Mouse (Mus musculus) liver, embryonic 15.5 days (tissue): ENCODE results near the gene Gm20388. TPM values are rescaled to one million over a fixed set of nuclear protein-coding genes. Genes with fewer than 3 reads are reported as not detected.
A peak's percentile ranks its signal among the peaks of the same experiment; 100 is the strongest.

Experiments
- ATAC-seq: fragments of 200-750 bp; cut with Nextera tagmentation; 2 replicates; pipeline ENCODE4 v1.8.0; 2017; ENCODE audit warnings: moderate number of reproducible peaks, mild to moderate bottlenecking, moderate library complexity; ENCODE audit not compliant: insufficient read depth
- H3K27ac ChIP-seq: fragments of 300-500 bp; sonication (generic); replicated peaks from 2 replicates; pipeline ENCODE4 v1.5.1; 2015; ENCODE audit warnings: mild to moderate bottlenecking, inconsistent platforms
- H3K27me3 ChIP-seq: fragments of 300-500 bp; sonication (generic); 2 replicates; pipeline ENCODE4 v1.6.1; 2015; ENCODE audit warnings: mild to moderate bottlenecking, inconsistent platforms
- H3K36me3 ChIP-seq: fragments of 300-500 bp; sonication (generic); replicated peaks from 2 replicates; pipeline ENCODE4 v1.6.1; 2015; ENCODE audit warnings: moderate library complexity, mild to moderate bottlenecking, inconsistent platforms
- H3K4me1 ChIP-seq: fragments of 300-500 bp; sonication (generic); replicated peaks from 2 replicates; pipeline ENCODE4 v1.6.1; 2015; ENCODE audit warnings: inconsistent platforms
- H3K4me2 ChIP-seq: fragments of 300-500 bp; sonication (generic); 2 replicates; pipeline ENCODE4 v1.6.1; 2015; ENCODE audit warnings: moderate library complexity, mild to moderate bottlenecking, inconsistent platforms
- H3K4me3 ChIP-seq: fragments of 300-500 bp; sonication (generic); replicated peaks from 2 replicates; pipeline ENCODE4 v1.5.1; 2015; ENCODE audit warnings: mild to moderate bottlenecking, inconsistent platforms
- H3K9ac ChIP-seq: fragments of 300-500 bp; sonication (generic); 2 replicates; pipeline ENCODE4 v1.6.1; 2015; ENCODE audit warnings: moderate library complexity, mild to moderate bottlenecking, inconsistent platforms
- H3K9me3 ChIP-seq: fragments of 300-500 bp; sonication (generic); replicated peaks from 2 replicates; pipeline ENCODE4 v1.6.1; 2016; ENCODE audit warnings: inconsistent platforms
- WGBS: fragments of 180-500 bp; shearing (Covaris S2); methylation state at CpG from one replicate; pipeline ENCODE4 v1.1.7; 2015; ENCODE audit warnings: mixed read lengths; ENCODE audit not compliant: insufficient replicate concordance; 5-methylcytosine and 5-hydroxymethylcytosine counted together
- polyA plus RNA-seq: library from polyadenylated mRNA; unstranded; fragments of >200 nt; fragmentation: Nextera tagmentation; extraction: Ambion mirVana; gene quantifications from 2 replicates; pipeline ENCODE4 v1.2.1, GENCODE M21; 2015

The Gm20388 gene
- polyA plus RNA-seq, 1 experiment from 2014 or later: not detected

GRCm38 (mm10) chr8:122459218-122459900 is 2548.7 kb downstream of the Gm20388 start:
- H3K9me3 ChIP-seq: no peaks in the 10 kb centered on the region
- no peak overlapping the region; the same call in 1 of the 2 replicates for H3K4me2 ChIP-seq
- H3K4me3 ChIP-seq: no peak overlapping the region
- no peak overlapping the region for H3K9ac ChIP-seq
- H3K27ac ChIP-seq: no peak overlapping the region
- ATAC-seq: no peak
- peaks cover 54% of the 10 kb centered on the region for H3K4me1 ChIP-seq
- H3K27me3 ChIP-seq: peaks cover 82% of the 10 kb centered on the region
- 42% methylated on average over 6 of the region's 6 CpGs for WGBS
- no peaks in the 10 kb centered on the region for H3K36me3 ChIP-seq

DNA sequence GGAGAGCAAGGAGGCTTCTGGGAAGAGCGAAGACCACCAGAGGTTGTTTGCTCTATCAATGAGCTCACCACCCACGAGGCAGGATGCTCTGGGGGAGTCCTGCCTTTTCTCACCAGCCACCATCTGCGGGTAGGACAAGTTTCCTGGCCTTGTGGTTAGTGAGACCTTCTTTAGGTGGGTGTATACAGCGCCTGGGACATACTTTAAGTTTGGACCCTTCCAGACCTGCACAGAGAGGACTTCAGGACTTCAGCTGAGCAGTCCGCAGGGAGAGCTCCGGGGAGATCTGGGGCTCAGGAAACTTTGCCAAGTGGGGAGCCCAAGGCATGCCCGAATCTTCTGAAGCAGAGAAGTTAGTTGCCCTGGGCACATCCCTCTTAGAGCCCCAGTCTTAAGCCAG is 2549.3 kb downstream of the Gm20388 start:
- 0 out of 2 replicates have a peak overlapping the region, but pooled peaks have one; percentile 5 for H3K9ac ChIP-seq
- no peak overlapping the region for H3K27ac ChIP-seq
- no peaks in the 10 kb centered on the region for H3K36me3 ChIP-seq
- 15% methylated on average over 7 of the region's 7 CpGs for WGBS
- no peak for ATAC-seq
- peak overlapping the region; percentile 32 for H3K4me3 ChIP-seq
- no peaks in the 10 kb centered on the region for H3K9me3 ChIP-seq
- H3K4me2 ChIP-seq: peak overlapping the region; percentile 64
- H3K4me1 ChIP-seq: peaks cover 54% of the 10 kb centered on the region
- peaks cover 78% of the 10 kb centered on the region for H3K27me3 ChIP-seq

DNA sequence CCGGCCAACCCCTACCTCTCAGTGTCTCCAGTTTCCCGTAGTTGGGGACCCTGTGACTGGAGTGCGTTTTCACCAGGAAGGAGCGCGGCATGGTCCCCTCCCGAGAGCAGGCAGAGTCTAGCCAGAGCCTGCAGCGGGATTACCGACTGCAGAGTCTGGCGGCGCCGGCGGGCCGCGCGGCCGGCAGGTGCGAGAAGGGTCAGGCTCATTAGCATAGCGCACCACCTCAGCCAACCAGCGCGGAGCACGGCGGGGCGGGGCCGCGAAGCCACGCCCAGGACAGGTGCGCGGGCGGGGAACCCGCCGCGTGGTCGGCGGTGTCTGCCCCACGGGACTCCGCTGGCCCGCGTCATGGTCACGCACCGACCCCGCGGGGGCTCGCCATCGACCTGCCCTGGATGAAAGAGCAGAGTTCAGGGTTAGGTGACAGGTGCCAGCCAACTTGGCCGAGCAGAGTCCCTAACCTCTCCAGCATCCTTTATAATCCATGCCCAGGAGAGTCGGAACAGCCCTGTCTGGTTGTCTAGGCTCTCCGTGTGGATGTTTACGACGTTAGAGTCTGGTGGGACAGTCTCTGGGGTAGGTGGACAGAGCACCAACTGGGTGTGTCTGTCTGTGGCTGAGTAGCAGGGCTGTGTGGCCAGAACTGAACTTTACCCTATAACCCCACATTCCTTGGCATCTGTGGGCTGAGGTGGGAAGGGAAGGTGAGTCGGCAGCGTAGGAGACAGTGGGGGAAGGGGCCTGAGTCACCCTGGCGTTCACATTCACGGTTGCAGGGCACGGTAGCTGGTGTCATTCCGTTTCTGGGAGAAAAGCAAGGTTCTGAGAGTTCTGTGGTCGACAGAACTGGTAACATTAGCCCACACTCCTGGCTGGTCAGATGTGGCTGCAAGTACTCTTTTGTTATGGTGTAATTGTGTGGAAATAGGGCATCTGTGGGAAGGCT is 2550.2 kb downstream of the Gm20388 start, which contains the start of gene Snai3:
Snai3 (minus strand) TSS at position 210 of the 949 bp plus-strand sequence.
- peak; percentile 52 for ATAC-seq
- Histone ChIP-seq H3K4me3 (peak within 1 kb of the TSS; percentile 32), H3K9ac (0 out of 2 replicates have a peak within 1 kb of the TSS, but pooled peaks have one; percentile 5), H3K27me3 (peaks cover 73% of the 10 kb centered on the region), H3K36me3 (no peaks in the 10 kb centered on the region), H3K4me2 (peak within 1 kb of the TSS; percentile 64), H3K4me1 (peaks cover 58% of the 10 kb centered on the region), H3K9me3 (no peaks in the 10 kb centered on the region), H3K27ac (no peak within 1 kb of the TSS)
- WGBS: 4% methylated on average over 56 of the region's 56 CpGs

- 0 out of 2 replicates have a peak, but pooled peaks cover under 1% of the 10 kb centered on the region for H3K36me3 ChIP-seq
- peaks cover 58% of the 10 kb centered on the region for H3K4me1 ChIP-seq
- no peak overlapping the region for H3K9ac ChIP-seq
- no peak overlapping the region for H3K4me2 ChIP-seq
- WGBS: 55% methylated on average over 11 of the region's 11 CpGs
- no peak overlapping the region for H3K27ac ChIP-seq
- H3K4me3 ChIP-seq: no peak overlapping the region
- ATAC-seq: no peak
- peaks cover 64% of the 10 kb centered on the region for H3K27me3 ChIP-seq
- no peaks in the 10 kb centered on the region for H3K9me3 ChIP-seq
These were observed 2551.0 kb downstream of the Gm20388 start for GRCm38 (mm10) chr8:122461473-122462148.

GRCm38 (mm10) chr8:122462510-122462909 is 2551.9 kb downstream of the Gm20388 start:
- Histone ChIP-seq H3K9me3 (no peaks in the 10 kb centered on the region), H3K4me1 (peaks cover 58% of the 10 kb centered on the region), H3K9ac (no peak overlapping the region), H3K27me3 (peaks cover 57% of the 10 kb centered on the region), H3K4me2 (no peak overlapping the region), H3K36me3 (peaks cover 8% of the 10 kb centered on the region; the same call in 1 of the 2 replicates), H3K27ac (no peak overlapping the region), H3K4me3 (no peak overlapping the region)
- no peak for ATAC-seq
- WGBS: 51% methylated on average over 8 of the region's 8 CpGs

DNA sequence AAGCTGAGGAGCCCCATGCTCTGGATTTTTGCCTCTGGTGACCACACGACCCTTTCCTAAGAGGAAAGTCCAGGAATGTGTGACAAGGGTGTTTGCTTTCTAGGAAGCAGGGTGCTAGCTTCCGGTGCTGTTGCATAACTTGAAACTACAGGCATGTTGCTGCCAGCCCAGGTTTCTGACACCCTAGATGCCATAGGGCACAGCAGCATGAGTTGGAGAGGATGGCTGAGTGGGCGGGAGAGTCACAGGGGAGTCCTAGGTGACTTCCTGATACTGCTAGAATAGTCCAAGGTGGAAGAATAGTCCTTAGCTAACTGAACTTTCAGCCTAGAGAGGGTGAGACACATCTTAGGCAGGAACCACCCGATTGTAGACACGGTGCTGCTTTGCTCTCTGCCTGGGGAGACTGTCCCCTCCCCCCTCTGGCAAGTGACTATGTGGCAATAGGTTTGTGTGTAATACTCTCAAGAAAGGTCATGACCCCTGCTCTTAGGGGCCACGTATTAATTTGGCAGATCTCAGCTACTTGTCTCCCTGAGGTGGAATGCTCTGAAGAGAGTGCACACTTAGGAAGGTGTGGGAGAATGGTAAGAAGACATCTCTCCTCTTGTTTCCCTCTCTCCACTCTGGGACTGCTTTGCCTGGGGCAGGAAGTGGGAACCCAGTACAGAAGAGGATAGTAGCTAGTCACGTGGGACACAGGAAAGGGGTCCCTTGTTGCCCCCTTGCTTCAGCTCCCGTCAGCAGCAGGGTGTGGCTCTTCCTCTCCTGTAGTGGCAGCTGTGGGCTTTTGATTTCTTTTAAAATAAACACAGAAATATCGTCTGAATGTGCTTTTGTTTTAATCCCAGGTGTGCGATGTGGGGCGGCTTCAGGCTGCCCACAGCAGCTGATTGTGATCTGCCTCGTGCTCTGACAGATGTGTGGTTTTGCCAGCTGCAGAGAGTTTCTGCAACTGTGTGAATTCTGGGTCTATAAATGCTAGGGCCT is 2553.3 kb downstream of the Gm20388 start:
- no peak for ATAC-seq
- H3K4me1 ChIP-seq: peaks cover 58% of the 10 kb centered on the region
- H3K4me2 ChIP-seq: peak overlapping the region; percentile 23
- H3K4me3 ChIP-seq: no peak overlapping the region
- no peak overlapping the region for H3K9ac ChIP-seq
- H3K27me3 ChIP-seq: peaks cover 42% of the 10 kb centered on the region
- WGBS: 11% methylated on average over 12 of the region's 12 CpGs
- H3K36me3 ChIP-seq: peaks cover 21% of the 10 kb centered on the region; the same call in 1 of the 2 replicates
- no peaks in the 10 kb centered on the region for H3K9me3 ChIP-seq
- H3K27ac ChIP-seq: peak overlapping the region; percentile 34

DNA sequence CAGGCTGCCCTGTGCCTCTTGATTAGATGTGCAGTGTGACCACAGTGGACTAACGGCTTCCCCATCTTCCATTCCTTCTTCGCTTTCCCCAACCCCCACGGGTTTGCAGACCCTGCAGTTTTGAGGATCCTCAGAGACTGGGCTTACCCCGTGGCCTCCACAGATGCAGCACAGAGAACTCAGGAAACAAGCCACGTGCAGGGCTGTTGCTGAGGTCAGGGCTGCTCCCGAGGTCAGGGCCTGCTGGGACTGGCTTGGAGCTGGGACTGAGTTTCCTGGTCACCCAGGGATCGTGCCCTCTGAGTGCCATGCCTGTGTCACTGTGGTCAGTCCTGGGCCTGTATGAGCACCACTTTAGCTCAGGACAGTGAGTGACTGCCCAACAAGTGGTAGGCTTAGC is 2554.3 kb downstream of the Gm20388 start:
- no peak overlapping the region for H3K9ac ChIP-seq
- no peak overlapping the region for H3K4me2 ChIP-seq
- H3K27ac ChIP-seq: no peak overlapping the region
- H3K9me3 ChIP-seq: no peaks in the 10 kb centered on the region
- 19% methylated on average over 7 of the region's 7 CpGs for WGBS
- H3K27me3 ChIP-seq: peaks cover 32% of the 10 kb centered on the region
- H3K36me3 ChIP-seq: peaks cover 21% of the 10 kb centered on the region; the same call in 1 of the 2 replicates
- H3K4me1 ChIP-seq: peaks cover 59% of the 10 kb centered on the region
- H3K4me3 ChIP-seq: no peak overlapping the region
- ATAC-seq: no peak

GRCm38 (mm10) chr8:122467816-122468215 is 2557.2 kb downstream of the Gm20388 start:
- Histone ChIP-seq H3K36me3 (peaks cover 21% of the 10 kb centered on the region; the same call in 1 of the 2 replicates), H3K9me3 (no peaks in the 10 kb centered on the region), H3K27me3 (peaks cover 4% of the 10 kb centered on the region; the same call in 1 of the 2 replicates), H3K9ac (no peak overlapping the region), H3K4me2 (no peak overlapping the region), H3K27ac (no peak overlapping the region), H3K4me3 (no peak overlapping the region), H3K4me1 (peaks cover 42% of the 10 kb centered on the region)
- ATAC-seq: no peak
- WGBS: 76% methylated on average over 13 of the region's 13 CpGs

- Histone ChIP-seq H3K4me1 (peaks cover 41% of the 10 kb centered on the region), H3K27ac (no peak overlapping the region), H3K36me3 (peaks cover 29% of the 10 kb centered on the region; the same call in 1 of the 2 replicates), H3K4me2 (no peak overlapping the region), H3K9ac (no peak overlapping the region), H3K9me3 (no peaks in the 10 kb centered on the region), H3K27me3 (no peaks in the 10 kb centered on the region), H3K4me3 (no peak overlapping the region)
- WGBS: 69% methylated on average over 6 of the region's 6 CpGs
- no peak for ATAC-seq
These were observed 2558.8 kb downstream of the Gm20388 start for GRCm38 (mm10) chr8:122469407-122469806.

DNA sequence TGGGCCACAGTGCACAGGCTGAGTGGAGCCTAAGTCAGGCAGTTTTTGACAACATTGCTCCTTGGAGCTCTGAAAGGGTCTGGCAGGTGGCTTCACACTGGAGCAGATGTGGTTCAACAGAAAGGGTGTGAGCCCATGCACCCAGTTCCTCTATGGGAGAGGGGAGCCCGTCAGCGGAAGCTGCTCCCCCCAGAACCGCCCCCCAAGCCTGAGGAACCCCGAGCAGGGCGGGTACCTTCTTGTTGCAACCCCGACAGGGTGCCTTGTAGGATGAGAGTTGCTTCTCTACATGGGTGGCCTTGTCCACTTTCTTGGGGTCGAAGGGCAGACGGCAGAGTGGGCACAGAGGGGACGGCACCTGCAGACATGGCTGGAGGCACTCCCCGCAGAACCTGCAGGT is 2559.3 kb downstream of the Gm20388 start:
- Histone ChIP-seq H3K27me3 (no peaks in the 10 kb centered on the region), H3K9me3 (no peaks in the 10 kb centered on the region), H3K4me2 (no peak overlapping the region), H3K4me3 (no peak overlapping the region), H3K27ac (no peak overlapping the region), H3K36me3 (peaks cover 29% of the 10 kb centered on the region; the same call in 1 of the 2 replicates), H3K4me1 (peaks cover 41% of the 10 kb centered on the region), H3K9ac (no peak overlapping the region)
- 70% methylated on average over 10 of the region's 10 CpGs for WGBS
- ATAC-seq: no peak
